Mouse (Mus musculus) CH12.LX (cell line): ENCODE measurements at regions not wholly inside any gene's neighbourhood (a gene's known extent, or its start where the extent isn't known, plus 50 kb on each side); places are given as distances from the start of the nearest gene placed in this dataset.

Experiments
- DNase-seq: peaks from one replicate; pipeline ENCODE4 v3.0.0-alpha.2; 2013; ENCODE audit errors: extremely low read depth
- H3K27ac ChIP-seq: 2 replicates; pipeline ENCODE4 v1.5.1; 2012; ENCODE audit warnings: low read depth, mild to moderate bottlenecking, control low read depth, moderate library complexity; ENCODE audit not compliant: insufficient read depth
- H3K27me3 ChIP-seq: replicated peaks from 2 replicates; pipeline ENCODE3; 2012; ENCODE audit warnings: inconsistent platforms
- H3K36me3 ChIP-seq, 2 experiments: replicated peaks in 1 of 2; 2 replicates each; pipeline versions ENCODE3 to v1.6.1; 2012; ENCODE audit warnings: inconsistent platforms in 1 of 2, low read length in 1 of 2, mild to moderate bottlenecking in 1 of 2, mixed read lengths in 1 of 2, moderate library complexity in 1 of 2; ENCODE audit not compliant: control insufficient read depth in 1 of 2, insufficient read depth in 1 of 2
- H3K4me1 ChIP-seq, 2 experiments: 2 replicates each; pipeline ENCODE4 v1.6.1; 2012; ENCODE audit warnings: inconsistent platforms in 1 of 2, moderate library complexity in 1 of 2; ENCODE audit not compliant: insufficient read depth in 2 of 2, control insufficient read depth in 1 of 2
- H3K4me2 ChIP-seq: 2 replicates; pipeline ENCODE4 v1.6.1; 2012; ENCODE audit warnings: low read depth, mild to moderate bottlenecking, control low read depth; ENCODE audit not compliant: poor library complexity, insufficient read depth, severe bottlenecking
- H3K4me3 ChIP-seq, 3 experiments: fragments of 150-350 bp in 1 of 3; sonication (generic) in 1 of 3; replicated peaks in 1 of 3; 2 replicates each; pipeline versions ENCODE3 to v1.5.1; 2011 to 2012; ENCODE audit warnings: low read depth in 2 of 3, low read length in 2 of 3, mild to moderate bottlenecking in 2 of 3, moderate library complexity in 2 of 3, control low read depth in 1 of 3, improper control_type of control experiment in 1 of 3, inconsistent platforms in 1 of 3, mixed read lengths in 1 of 3; ENCODE audit not compliant: poor library complexity in 1 of 3
- H3K79me2 ChIP-seq: replicated peaks from 2 replicates; pipeline ENCODE4 v1.6.1; 2012; ENCODE audit warnings: mild to moderate bottlenecking, moderate library complexity; ENCODE audit not compliant: control insufficient read depth, poor library complexity, insufficient read depth, severe bottlenecking; ENCODE audit errors: extremely low read depth
- H3K9ac ChIP-seq: 2 replicates; pipeline ENCODE4 v1.6.1; 2012; ENCODE audit warnings: low read depth, mild to moderate bottlenecking, control low read depth, moderate library complexity; ENCODE audit not compliant: insufficient read depth
- H3K9me3 ChIP-seq: replicated peaks from 2 replicates; pipeline ENCODE3; 2012; ENCODE audit warnings: low read length, inconsistent platforms, mixed read lengths
- CHD2 ChIP-seq: IDR thresholded peaks from 2 replicates; pipeline ENCODE4 v1.6.1; 2011; ENCODE audit warnings: low read length, improper control_type of control experiment
- E2F4 ChIP-seq: IDR thresholded peaks from 2 replicates; pipeline ENCODE4 v1.6.1; 2011; ENCODE audit warnings: low read depth, low read length, improper control_type of control experiment; ENCODE audit not compliant: insufficient replicate concordance
- EP300 ChIP-seq: IDR thresholded peaks from 2 replicates; pipeline ENCODE4 v1.6.1; 2011; ENCODE audit warnings: low read length, improper control_type of control experiment
- ETS1 ChIP-seq: conservative IDR thresholded peaks from 2 replicates; pipeline ENCODE4 v1.6.1; 2012; ENCODE audit warnings: low read depth, mild to moderate bottlenecking, inconsistent platforms, low read length, improper control_type of control experiment, moderate library complexity
- IRF4 ChIP-seq: IDR thresholded peaks from 2 replicates; pipeline ENCODE4 v1.6.1; 2014; ENCODE audit warnings: low read depth, mild to moderate bottlenecking, inconsistent platforms, low read length, improper control_type of control experiment
- JUND ChIP-seq: conservative IDR thresholded peaks from 2 replicates; pipeline ENCODE4 v1.6.1; 2011; ENCODE audit warnings: low read depth, low read length, improper control_type of control experiment
- MAFK ChIP-seq: IDR thresholded peaks from 2 replicates; pipeline ENCODE4 v1.6.1; 2011; ENCODE audit warnings: low read length, improper control_type of control experiment; ENCODE audit not compliant: insufficient replicate concordance
- MAZ ChIP-seq: IDR thresholded peaks from 2 replicates; pipeline ENCODE4 v1.6.1; 2012; ENCODE audit warnings: low read depth, mild to moderate bottlenecking, inconsistent platforms, low read length, improper control_type of control experiment, moderate library complexity
- MEF2A ChIP-seq: IDR thresholded peaks from 2 replicates; pipeline ENCODE4 v1.6.1; 2014; ENCODE audit warnings: low read depth, mild to moderate bottlenecking, inconsistent platforms, low read length, improper control_type of control experiment, borderline replicate concordance
- NELFE ChIP-seq: IDR thresholded peaks from 2 replicates; pipeline ENCODE4 v1.6.1; 2011; ENCODE audit warnings: low read depth, low read length, improper control_type of control experiment
- NRF1 ChIP-seq: IDR thresholded peaks from 2 replicates; pipeline ENCODE4 v1.6.1; 2014; ENCODE audit warnings: low read depth, mild to moderate bottlenecking, inconsistent platforms, low read length, improper control_type of control experiment, moderate library complexity
- PAX5 ChIP-seq: IDR thresholded peaks from 2 replicates; pipeline ENCODE4 v1.6.1; 2012; ENCODE audit warnings: low read length, inconsistent platforms, mixed read lengths
- POLR2AphosphoS2 ChIP-seq: IDR thresholded peaks from 2 replicates; pipeline ENCODE4 v1.6.1; 2011; ENCODE audit warnings: low read depth, low read length, improper control_type of control experiment
- SIN3A ChIP-seq: IDR thresholded peaks from 2 replicates; pipeline ENCODE4 v1.6.1; 2012; ENCODE audit warnings: low read length, improper control_type of control experiment, inconsistent platforms
- TBP ChIP-seq: conservative IDR thresholded peaks from 2 replicates; pipeline ENCODE4 v1.6.1; 2011; ENCODE audit warnings: low read depth, low read length, improper control_type of control experiment
- TCF12 ChIP-seq: IDR thresholded peaks from 2 replicates; pipeline ENCODE4 v1.6.1; 2014; ENCODE audit warnings: low read depth, mild to moderate bottlenecking, inconsistent platforms, low read length, improper control_type of control experiment
- UBTF ChIP-seq: IDR thresholded peaks from 2 replicates; pipeline ENCODE4 v1.6.1; 2012; ENCODE audit warnings: low read depth, mild to moderate bottlenecking, inconsistent platforms, low read length, improper control_type of control experiment, moderate library complexity
- ZNF384 ChIP-seq: IDR thresholded peaks from 2 replicates; pipeline ENCODE4 v1.6.1; 2012; ENCODE audit warnings: low read depth, low read length, improper control_type of control experiment, inconsistent platforms
- dilution Hi-C: fragments of 300-500 bp; cut with MboI; formaldehyde crosslinking; loops from 2 replicates; pipeline ENCODE4 v1.14.3; 2020; ENCODE audit warnings: low sequenced_read_pairs; ENCODE audit not compliant: extremely low pct_unique_long_range_greater_than_20kb, extremely low pct_ligation_motif_present
- in situ Hi-C: fragments of 300-500 bp; cut with MboI; formaldehyde crosslinking; loops from 3 replicates; pipeline ENCODE4 v1.14.3; 2019; ENCODE audit warnings: low sequenced_read_pairs, low pct_ligation_motif_present, low pct_unique_long_range_greater_than_20kb, mixed read lengths

DNA sequence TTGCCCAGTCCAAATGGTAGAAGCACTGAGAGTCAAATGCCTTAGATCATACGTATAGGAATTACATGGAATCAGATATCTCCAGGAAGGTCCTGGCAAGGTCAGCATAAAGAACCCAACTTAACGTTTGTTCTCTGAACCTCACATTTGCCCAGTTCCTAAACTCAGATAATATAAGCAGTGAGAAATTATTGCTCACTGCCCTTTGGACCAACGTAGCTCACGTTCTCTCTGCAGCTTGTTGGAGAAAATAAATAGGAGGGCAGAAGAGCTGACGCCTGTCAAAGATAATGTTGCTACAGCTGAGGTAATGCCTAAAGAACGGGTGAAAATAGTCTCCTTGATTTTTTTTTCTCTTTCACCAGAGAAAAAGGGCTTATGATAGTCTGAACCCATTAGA lies 595.1 kb upstream of the Cdh5 start:
- Histone ChIP-seq H3K79me2 (no peaks in the 10 kb centered on the region), H3K4me3 (no peak overlapping the region), H3K9ac (no peak overlapping the region), H3K27ac (no peak overlapping the region), H3K36me3 (no peaks in the 10 kb centered on the region), H3K4me1 (no peaks in the 10 kb centered on the region), H3K4me2 (no peak overlapping the region), H3K27me3 (no peaks in the 10 kb centered on the region), H3K9me3 (no peaks in the 10 kb centered on the region)
- in situ Hi-C loops (no loop called here), dilution Hi-C loops (no loop called here)
- DNase-seq: no peak
- no peak for TF ChIP-seq EP300
- TF ChIP-seq JUND: no peak
- no peak for TF ChIP-seq MAZ
- no peak for TF ChIP-seq ZNF384
- TF ChIP-seq ETS1: no peak
- no peak for TF ChIP-seq NRF1
- TF ChIP-seq E2F4: no peak
- TF ChIP-seq TBP: no peak
- TF ChIP-seq POLR2AphosphoS2: no peak
- TF ChIP-seq UBTF: no peak
- no peak for TF ChIP-seq TCF12
- TF ChIP-seq MEF2A: no peak
- TF ChIP-seq CHD2: no peak
- no peak for TF ChIP-seq NELFE
- no peak for TF ChIP-seq SIN3A
- TF ChIP-seq MAFK: no peak
- TF ChIP-seq PAX5: no peak
- no peak for TF ChIP-seq IRF4

- dilution Hi-C loops (no loop called here), in situ Hi-C loops (no loop called here)
- no peak overlapping the region for H3K4me2 ChIP-seq
- H3K4me3 ChIP-seq: no peak overlapping the region
- no peaks in the 10 kb centered on the region for H3K36me3 ChIP-seq
- H3K9ac ChIP-seq: no peak overlapping the region
- H3K79me2 ChIP-seq: no peaks in the 10 kb centered on the region
- H3K4me1 ChIP-seq: no peaks in the 10 kb centered on the region
- no peak for TF ChIP-seq SIN3A
- no peaks in the 10 kb centered on the region for H3K9me3 ChIP-seq
- no peak for DNase-seq
- H3K27ac ChIP-seq: no peak overlapping the region
- H3K27me3 ChIP-seq: no peaks in the 10 kb centered on the region
Measured at GRCm38 (mm10) chr8:103507068-103507467, 594.4 kb upstream of the Cdh5 start.
